Mouse (Mus musculus): Measurements from ENCODE around the gene Hmga1b.

GRCm38 (mm10) chr11:120800061-120800904, 37.7 kb downstream of the Hmga1b start:
- TF ChIP-seq POLR2A (IDR thresholded peaks at IDR 0.05; ENCODE audit: extremely low read depth, insufficient read depth, low read length) (no peak), CTCF (IDR thresholded peaks at IDR 0.05; ENCODE audit: extremely low read depth, insufficient read depth, low read length) (peak; percentile 79)

Data from cortical plate, adult 2 months (tissue).